Mouse (Mus musculus): ENCODE results near the gene Rnf217. TPM values are rescaled to one million over a fixed set of nuclear protein-coding genes. Genes with fewer than 3 reads are reported as not detected.

The Rnf217 gene
- total and polyA plus RNA-seq, 3 experiments: not detected

DNA sequence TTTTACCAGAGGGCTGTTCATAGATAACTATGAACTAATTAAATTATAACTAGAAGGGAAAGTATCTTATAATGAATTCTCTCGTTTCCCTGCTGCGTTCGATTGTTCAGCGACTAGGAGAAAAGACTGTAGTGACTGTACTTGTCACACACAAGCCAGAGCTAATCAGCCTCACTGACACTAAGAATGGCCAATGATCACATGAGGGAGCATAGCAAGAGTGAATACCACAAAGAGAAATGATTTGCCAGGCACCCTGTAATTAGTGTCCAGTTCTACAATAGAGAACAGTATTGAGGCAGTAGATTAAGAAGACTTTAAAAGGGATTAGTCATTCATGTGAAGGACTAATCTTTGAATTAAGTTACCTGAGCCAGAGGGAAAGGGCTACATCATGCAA, 13.7 kb downstream of the Rnf217 start:
- no peaks in the 10 kb centered on the region for H3K27me3 ChIP-seq (replicated peaks)
- H3K4me3 ChIP-seq (replicated peaks in 1 of 3; ENCODE audit: low read depth in 2 of 3, low read length in 2 of 3, poor library complexity in 1 of 3): no peak overlapping the region
- no peaks in the 10 kb centered on the region for H3K79me2 ChIP-seq (replicated peaks; ENCODE audit: control insufficient read depth, extremely low read depth, insufficient read depth, poor library complexity, severe bottlenecking)
- no peak for DNase-seq (ENCODE audit: extremely low read depth)
- no peak for TF ChIP-seq USF2 (conservative IDR thresholded peaks at IDR 0.05; ENCODE audit: low read depth, low read length)
- TF ChIP-seq USF1 (IDR thresholded peaks at IDR 0.05; ENCODE audit: low read depth, low read length): no peak
- TF ChIP-seq MAFK (IDR thresholded peaks at IDR 0.05; ENCODE audit: insufficient replicate concordance, low read length): no peak
- TF ChIP-seq ELF1 (IDR thresholded peaks at IDR 0.05; ENCODE audit: low read depth, low read length): no peak
- no peak for TF ChIP-seq SMC3 (IDR thresholded peaks at IDR 0.05; ENCODE audit: low read depth, low read length)
- TF ChIP-seq ZKSCAN1 (IDR thresholded peaks at IDR 0.05; ENCODE audit: borderline replicate concordance, low read depth, low read length): no peak
- in situ Hi-C loops (cut with MboI; ENCODE audit: low pct_ligation_motif_present, low pct_unique_long_range_greater_than_20kb, low sequenced_read_pairs): no loop called here
- peaks cover 0 to 3% of the 10 kb centered on the region in 2 experiments; a peak in 1 of 4 replicates for H3K4me1 ChIP-seq (ENCODE audit: control insufficient read depth in 1 of 2, insufficient read depth in 2 of 2)
- dilution Hi-C loops (cut with MboI; ENCODE audit: extremely low pct_ligation_motif_present, extremely low pct_unique_long_range_greater_than_20kb, low sequenced_read_pairs): no loop called here
- H3K36me3 ChIP-seq (replicated peaks in 1 of 2; ENCODE audit: control insufficient read depth in 1 of 2, insufficient read depth in 1 of 2, low read length in 1 of 2): no peaks in the 10 kb centered on the region
- no peaks in the 10 kb centered on the region for H3K9me3 ChIP-seq (replicated peaks; ENCODE audit: low read length)
- no peak overlapping the region for H3K9ac ChIP-seq (ENCODE audit: insufficient read depth, low read depth)
- H3K4me2 ChIP-seq (ENCODE audit: insufficient read depth, low read depth, poor library complexity, severe bottlenecking): no peak overlapping the region
- H3K27ac ChIP-seq (ENCODE audit: insufficient read depth, low read depth): no peak overlapping the region

GRCm38 (mm10) chr10:31592741-31593524, 16.1 kb downstream of the Rnf217 start:
- dilution Hi-C loops (cut with MboI; ENCODE audit: extremely low pct_ligation_motif_present, extremely low pct_unique_long_range_greater_than_20kb, low sequenced_read_pairs): no loop called here

DNA sequence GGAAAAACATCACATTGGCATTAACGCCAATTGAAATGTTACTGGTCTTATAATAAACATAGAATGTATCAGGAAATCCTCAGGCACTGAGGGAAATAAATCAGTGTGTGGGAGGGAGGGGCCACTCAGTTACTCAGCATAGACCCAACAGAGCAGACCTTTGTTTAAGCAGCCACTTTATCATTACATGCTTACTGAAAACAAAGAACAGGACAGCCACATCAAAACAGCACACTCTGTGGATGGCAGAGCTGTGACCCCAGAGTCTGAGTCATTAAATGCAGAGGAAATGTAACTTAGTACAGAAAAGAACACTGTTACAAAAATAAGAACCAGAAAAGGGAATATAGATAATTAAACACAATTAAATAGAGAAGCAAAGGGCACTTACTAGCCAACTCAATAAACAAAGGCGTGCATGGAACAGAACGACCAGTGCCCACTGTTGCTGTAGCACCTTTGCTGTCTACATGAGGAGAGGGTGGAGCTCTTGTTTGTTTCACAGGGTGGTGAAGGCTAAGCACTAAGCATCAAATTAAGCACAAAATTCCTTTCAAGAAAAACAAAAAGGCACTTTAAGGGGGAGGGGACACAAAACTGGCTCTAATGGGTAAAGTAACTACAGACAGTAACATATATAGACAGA, 16.8 kb downstream of the Rnf217 start:
- no peaks in the 10 kb centered on the region for H3K9me3 ChIP-seq (replicated peaks; ENCODE audit: low read length)
- no peaks in the 10 kb centered on the region for H3K36me3 ChIP-seq (replicated peaks in 1 of 2; ENCODE audit: control insufficient read depth in 1 of 2, insufficient read depth in 1 of 2, low read length in 1 of 2)
- H3K27me3 ChIP-seq (replicated peaks): no peaks in the 10 kb centered on the region
- no peak overlapping the region for H3K4me3 ChIP-seq (replicated peaks in 1 of 3; ENCODE audit: low read depth in 2 of 3, low read length in 2 of 3, poor library complexity in 1 of 3)
- no peak overlapping the region for H3K4me2 ChIP-seq (ENCODE audit: insufficient read depth, low read depth, poor library complexity, severe bottlenecking)
- dilution Hi-C loops (cut with MboI; ENCODE audit: extremely low pct_ligation_motif_present, extremely low pct_unique_long_range_greater_than_20kb, low sequenced_read_pairs): no loop called here
- DNase-seq (ENCODE audit: extremely low read depth): no peak
- H3K27ac ChIP-seq (ENCODE audit: insufficient read depth, low read depth): no peak overlapping the region
- TF ChIP-seq MYC (IDR thresholded peaks at IDR 0.05; ENCODE audit: low read depth, low read length) (no peak), E2F4 (IDR thresholded peaks at IDR 0.05; ENCODE audit: insufficient replicate concordance, low read depth, low read length) (no peak), TBP (conservative IDR thresholded peaks at IDR 0.05; ENCODE audit: low read depth, low read length) (no peak), ETS1 (conservative IDR thresholded peaks at IDR 0.05; ENCODE audit: low read depth, low read length) (no peak), USF2 (conservative IDR thresholded peaks at IDR 0.05; ENCODE audit: low read depth, low read length) (no peak), CHD2 (IDR thresholded peaks at IDR 0.05; ENCODE audit: low read length) (no peak)
- H3K79me2 ChIP-seq (replicated peaks; ENCODE audit: control insufficient read depth, extremely low read depth, insufficient read depth, poor library complexity, severe bottlenecking): no peaks in the 10 kb centered on the region
- in situ Hi-C loops (cut with MboI; ENCODE audit: low pct_ligation_motif_present, low pct_unique_long_range_greater_than_20kb, low sequenced_read_pairs): no loop called here
- peaks cover 0 to 3% of the 10 kb centered on the region in 2 experiments; a peak in 1 of 4 replicates for H3K4me1 ChIP-seq (ENCODE audit: control insufficient read depth in 1 of 2, insufficient read depth in 2 of 2)
- H3K9ac ChIP-seq (ENCODE audit: insufficient read depth, low read depth): no peak overlapping the region

More at GRCm38 (mm10) chr10:31592741-31593524, 16.1 kb downstream of the Rnf217 start:
- no peaks in the 10 kb centered on the region for H3K9me3 ChIP-seq (replicated peaks; ENCODE audit: low read length)
- no peak overlapping the region for H3K4me3 ChIP-seq (replicated peaks in 1 of 3; ENCODE audit: low read depth in 2 of 3, low read length in 2 of 3, poor library complexity in 1 of 3)
- no peaks in the 10 kb centered on the region for H3K36me3 ChIP-seq (replicated peaks in 1 of 2; ENCODE audit: control insufficient read depth in 1 of 2, insufficient read depth in 1 of 2, low read length in 1 of 2)
- no peak overlapping the region for H3K9ac ChIP-seq (ENCODE audit: insufficient read depth, low read depth)
- no peak for DNase-seq (ENCODE audit: extremely low read depth)
- H3K4me1 ChIP-seq (ENCODE audit: control insufficient read depth in 1 of 2, insufficient read depth in 2 of 2): peaks cover 0 to 3% of the 10 kb centered on the region in 2 experiments; a peak in 1 of 4 replicates
- no peaks in the 10 kb centered on the region for H3K27me3 ChIP-seq (replicated peaks)
- H3K4me2 ChIP-seq (ENCODE audit: insufficient read depth, low read depth, poor library complexity, severe bottlenecking): no peak overlapping the region
- TF ChIP-seq BHLHE40 (IDR thresholded peaks at IDR 0.05; ENCODE audit: low read depth, low read length) (no peak), MEF2A (IDR thresholded peaks at IDR 0.05; ENCODE audit: borderline replicate concordance, low read depth, low read length) (no peak), JUND (conservative IDR thresholded peaks at IDR 0.05; ENCODE audit: low read depth, low read length) (no peak), SIN3A (IDR thresholded peaks at IDR 0.05; ENCODE audit: low read length) (no peak), UBTF (IDR thresholded peaks at IDR 0.05; ENCODE audit: low read depth, low read length) (no peak), ZC3H11A (IDR thresholded peaks at IDR 0.05; ENCODE audit: low read depth, low read length) (no peak), POLR2AphosphoS2 (IDR thresholded peaks at IDR 0.05; ENCODE audit: low read depth, low read length) (no peak), NELFE (IDR thresholded peaks at IDR 0.05; ENCODE audit: low read depth, low read length) (no peak), ZNF384 (IDR thresholded peaks at IDR 0.05; ENCODE audit: low read depth, low read length) (no peak), USF1 (IDR thresholded peaks at IDR 0.05; ENCODE audit: low read depth, low read length) (no peak), ETS1 (conservative IDR thresholded peaks at IDR 0.05; ENCODE audit: low read depth, low read length) (no peak), TCF12 (IDR thresholded peaks at IDR 0.05; ENCODE audit: low read depth, low read length) (no peak)
- no peak overlapping the region for H3K27ac ChIP-seq (ENCODE audit: insufficient read depth, low read depth)
- in situ Hi-C loops (cut with MboI; ENCODE audit: low pct_ligation_motif_present, low pct_unique_long_range_greater_than_20kb, low sequenced_read_pairs): no loop called here
- H3K79me2 ChIP-seq (replicated peaks; ENCODE audit: control insufficient read depth, extremely low read depth, insufficient read depth, poor library complexity, severe bottlenecking): no peaks in the 10 kb centered on the region
